Mouse (Mus musculus) frontal cortex, adult (tissue): ENCODE results near the gene Zfp616.

Experiments used
- ATAC-seq: cut with Nextera tagmentation; 2 replicates; pipeline ENCODE4 v1.9.2; 2017; ENCODE audit warnings: mild to moderate bottlenecking, moderate library complexity, mixed read lengths; ENCODE audit not compliant: low TSS enrichment

The Zfp616 gene

GRCm38 (mm10) chr11:74069655-74070054 is at the start of gene Zfp616:
Gene Zfp616, plus strand, starts transcription at chr11:74069955.
- ATAC-seq = no peak

GRCm38 (mm10) chr11:74051347-74051746 is 18.4 kb upstream of the Zfp616 start:
- no peak for ATAC-seq

GRCm38 (mm10) chr11:74056451-74056850 is 13.3 kb upstream of the Zfp616 start, which contains the start of the genes Olfr139 and Olfr399:
Gene Olfr139, minus strand, starts transcription at chr11:74056551.
Gene Olfr399, minus strand, starts transcription at chr11:74056615.
- ATAC-seq = no peak

- no peak for ATAC-seq
These were observed 31.0 kb downstream of the Zfp616 start for GRCm38 (mm10) chr11:74100724-74101123.

- ATAC-seq = no peak
These were observed 31.8 kb downstream of the Zfp616 start for GRCm38 (mm10) chr11:74101507-74101906.

- ATAC-seq = no peak
These were observed 35.3 kb downstream of the Zfp616 start for GRCm38 (mm10) chr11:74105066-74105465.

GRCm38 (mm10) chr11:74113412-74113811 is 43.7 kb downstream of the Zfp616 start, which contains the start of gene Olfr401:
Gene Olfr401, plus strand, starts transcription at chr11:74113712.
- no peak for ATAC-seq
